Comparison of ENCODE assay signal across 8 mouse cellular contexts in the genomic region with DNA sequence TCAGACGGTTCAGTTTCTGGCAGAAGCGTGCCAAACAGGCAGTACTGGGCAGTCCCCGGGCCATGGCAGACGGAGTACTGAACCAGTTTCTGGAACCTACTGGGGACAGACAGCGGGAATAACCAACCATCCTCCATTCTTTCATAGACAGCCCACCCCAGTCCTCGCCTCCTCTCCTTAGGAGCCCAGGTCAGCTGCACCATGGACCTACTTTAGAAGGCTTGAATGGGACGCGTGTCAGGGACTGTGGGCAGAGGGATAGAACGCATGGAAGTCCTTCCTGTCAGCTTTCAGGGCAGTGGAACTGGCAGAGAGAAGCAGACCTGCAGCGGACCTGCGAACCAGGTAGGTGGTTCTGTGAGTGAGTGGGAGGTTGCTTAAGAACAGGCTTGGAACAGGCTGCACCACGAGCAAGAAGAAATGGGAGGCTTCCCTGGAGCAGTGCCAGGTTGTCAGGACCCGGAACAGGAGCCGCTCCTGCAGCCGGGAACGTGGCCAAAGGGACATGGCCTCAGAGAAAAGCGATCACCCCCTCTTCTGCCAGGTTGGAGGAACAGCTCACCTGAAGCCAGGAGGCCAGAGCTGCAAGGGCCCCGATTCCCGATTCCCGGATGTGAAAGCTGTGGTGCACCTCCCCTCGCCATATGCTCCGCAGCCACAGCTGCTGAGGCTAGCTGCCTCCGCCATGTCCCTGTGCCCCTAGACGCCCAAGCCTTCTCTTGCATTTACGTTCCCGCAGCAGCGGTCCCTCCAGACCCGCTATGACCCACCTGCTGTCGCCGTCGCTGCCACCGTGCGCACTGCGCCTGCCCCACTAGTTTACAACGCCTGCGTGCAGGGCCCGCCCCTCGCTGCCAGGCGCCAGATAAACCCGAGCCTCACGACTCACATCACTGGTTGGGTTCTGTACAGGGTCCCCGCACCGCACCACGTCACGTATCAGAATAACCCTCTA. TPM values are rescaled to one million over a fixed set of nuclear protein-coding genes. Genes with fewer than 3 reads are reported as not detected.
DNase-seq lines count a peak whose midpoint lies in the region; ATAC-seq and TF ChIP-seq lines count a peak whose summit lies in the region.

No protein-coding gene starts in this region.

- peak; percentile 55 for ATAC-seq in liver, postnatal 0 days
- peak; percentile 92 for ATAC-seq in neural tube, embryonic 15.5 days (ENCODE audit: low FRiP score)

- H3K9ac ChIP-seq in ES-E14 (ENCODE audit: insufficient read depth, low read depth, low read length, poor library complexity, severe bottlenecking): peak overlapping the region; percentile 66
- peak overlapping the region; percentile 55 for H3K9ac ChIP-seq in liver, postnatal 0 days (replicated peaks)
- H3K9ac ChIP-seq in neural tube, embryonic 15.5 days (replicated peaks): peak overlapping the region; percentile 74

- no peak for TF ChIP-seq EP300 in liver, postnatal 0 days (IDR thresholded peaks at IDR 0.05; ENCODE audit: low read depth)

- peaks cover 0 to 6% of the 10 kb centered on the region in 2 experiments; a peak in 1 of 4 replicates for H3K4me1 ChIP-seq in ES-E14 (ENCODE audit: control insufficient read depth in 2 of 2, insufficient read depth in 2 of 2, low read length in 2 of 2, poor library complexity in 1 of 2)
- H3K4me1 ChIP-seq in brown adipose tissue, adult 24 weeks (ENCODE audit: control insufficient read depth, insufficient read depth, insufficient read length, low read length): no peaks in the 10 kb centered on the region
- H3K4me1 ChIP-seq in forebrain, embryonic 10.5 days: peaks cover 17% of the 10 kb centered on the region
- peaks cover 11% of the 10 kb centered on the region for H3K4me1 ChIP-seq in liver, postnatal 0 days (ENCODE audit: insufficient read depth)
- H3K4me1 ChIP-seq in neural tube, embryonic 15.5 days: peaks cover 28% of the 10 kb centered on the region

- no peak for DNase-seq in ES-E14 (ENCODE audit: low read depth, low spot score)
- peak; percentile 17 for DNase-seq in forebrain, embryonic 10.5 days (ENCODE audit: extremely low spot score, low spot score)
- DNase-seq in heart, postnatal 10 days: peak; percentile 63 to 70
- DNase-seq in large intestine, adult 2 months (ENCODE audit: low read depth, low spot score): peak; percentile 66
- peak; percentile 71 for DNase-seq in liver, postnatal 0 days
- no peak for DNase-seq in B cell, adult 2 months

- H3K36me3 ChIP-seq in ES-E14 (ENCODE audit: control insufficient read depth, insufficient read depth, low read length, poor library complexity, severe bottlenecking): no peaks in the 10 kb centered on the region
- no peaks in the 10 kb centered on the region for H3K36me3 ChIP-seq in forebrain, embryonic 10.5 days (replicated peaks)
- H3K36me3 ChIP-seq in liver, postnatal 0 days (replicated peaks; ENCODE audit: insufficient read depth, low read length): no peaks in the 10 kb centered on the region
- peaks cover 10% of the 10 kb centered on the region for H3K36me3 ChIP-seq in neural tube, embryonic 15.5 days

- TF ChIP-seq CTCF in liver, postnatal 0 days (IDR thresholded peaks at IDR 0.05; ENCODE audit: low read depth): no peak

- peaks cover 59% of the 10 kb centered on the region for H3K27me3 ChIP-seq in forebrain, embryonic 10.5 days (ENCODE audit: poor library complexity, severe bottlenecking)
- peaks cover 12% of the 10 kb centered on the region; the same call in 1 of the 2 replicates for H3K27me3 ChIP-seq in liver, postnatal 0 days (ENCODE audit: insufficient read depth, low read length)
- peaks cover 24% of the 10 kb centered on the region for H3K27me3 ChIP-seq in neural tube, embryonic 15.5 days (replicated peaks)

- H3K9me3 ChIP-seq in ES-E14 (ENCODE audit: control insufficient read depth, insufficient read depth, low read depth, low read length): no peaks in the 10 kb centered on the region
- no peaks in the 10 kb centered on the region for H3K9me3 ChIP-seq in forebrain, embryonic 10.5 days
- H3K9me3 ChIP-seq in liver, postnatal 0 days (ENCODE audit: low read length): no peaks in the 10 kb centered on the region
- H3K9me3 ChIP-seq in neural tube, embryonic 15.5 days (replicated peaks): no peaks in the 10 kb centered on the region

- H3K4me3 ChIP-seq in ES-E14 (ENCODE audit: insufficient read depth in 1 of 2, low read depth in 1 of 2, low read length in 2 of 2, poor library complexity in 1 of 2, severe bottlenecking in 1 of 2): peak overlapping the region; percentile 74 to 75
- H3K4me3 ChIP-seq in brown adipose tissue, adult 24 weeks (ENCODE audit: insufficient read depth, low read depth, low read length): peak overlapping the region; percentile 61
- H3K4me3 ChIP-seq in forebrain, embryonic 10.5 days: peak overlapping the region; percentile 58
- H3K4me3 ChIP-seq in liver, postnatal 0 days (ENCODE audit: low read depth, low read length): peak overlapping the region; percentile 55
- peak overlapping the region; percentile 47 for H3K4me3 ChIP-seq in neural tube, embryonic 15.5 days (replicated peaks)

- WGBS in forebrain, embryonic 10.5 days: 14% methylated on average over 45 of the region's 45 CpGs
- WGBS in large intestine, adult 2 months: 13% methylated on average over 45 of the region's 45 CpGs
- 15% methylated on average over 45 of the region's 45 CpGs for WGBS in liver, postnatal 0 days (ENCODE audit: insufficient replicate concordance)
- WGBS in neural tube, embryonic 15.5 days: 14% methylated on average over 45 of the region's 45 CpGs

- H3K27ac ChIP-seq in ES-E14 (ENCODE audit: insufficient read depth, low read depth, low read length, poor library complexity, severe bottlenecking): no peak overlapping the region
- H3K27ac ChIP-seq in brown adipose tissue, adult 24 weeks (replicated peaks; ENCODE audit: low read depth, low read length): no peak overlapping the region
- H3K27ac ChIP-seq in forebrain, embryonic 10.5 days: peak overlapping the region; percentile 54
- H3K27ac ChIP-seq in liver, postnatal 0 days (ENCODE audit: low read depth): no peak overlapping the region
- H3K27ac ChIP-seq in neural tube, embryonic 15.5 days (replicated peaks): peak overlapping the region; percentile 69

- H3K4me2 ChIP-seq in liver, postnatal 0 days (ENCODE audit: low read depth, low read length): peak overlapping the region; percentile 87
- H3K4me2 ChIP-seq in neural tube, embryonic 15.5 days: peak overlapping the region; percentile 72

- intact Hi-C loops in heart, postnatal 10 days (cut with DNase I): no loop called here

- in situ Hi-C loops in ES-E14 (cut with MboI; ENCODE audit: low sequenced_read_pairs in 2 of 2, unreplicated experiment in 2 of 2): no loop called here

TF ChIP-seq in ES-E14, 5 proteins besides CTCF, POLR2A, EP300 and RAD21:
- TF ChIP-seq CHD2 (IDR thresholded peaks at IDR 0.05; ENCODE audit: low read depth, low read length): no peak
- no peak for TF ChIP-seq ZNF384 (IDR thresholded peaks at IDR 0.05; ENCODE audit: low read depth, low read length)

RNA-seq across cellular contexts. Expression of gene Slc7a4, which starts 6.9 kb away (rescaled TPM):
- 2.9 and 6.9 TPM in 2 replicates for total RNA-seq in ES-E14 (2012; rRNA removed)
- polyA plus RNA-seq in brown adipose tissue, adult 24 weeks (2012; ENCODE audit: insufficient read depth, insufficient read length, missing spikeins): 1.5 TPM in 1 of 2 replicates, not detected in the other
- polyA plus RNA-seq in forebrain, embryonic 10.5 days (2016; fragmentation: Nextera tagmentation; extraction: Ambion mirVana): 2.2 and 2.7 TPM in 2 replicates
- total RNA-seq in heart, postnatal 10 days (2021): 1 to 10 TPM; 2.4 to 3.9 TPM
- polyA plus RNA-seq in large intestine, adult 2 months (2012; rRNA removed): 21.3 and 21.6 TPM in 2 replicates
- 3.3 and 3.7 TPM in 2 replicates for polyA plus RNA-seq in liver, postnatal 0 days (2015; fragmentation: Nextera tagmentation; extraction: Ambion mirVana)
- 40.4 and 46.1 TPM in 2 replicates for polyA plus RNA-seq in neural tube, embryonic 15.5 days (2015; fragmentation: Nextera tagmentation; extraction: Ambion mirVana)

RNA-seq across cellular contexts. Expression of gene P2rx6, which starts 14.5 kb away (rescaled TPM):
- 0.09 and 0.42 TPM in 2 replicates for total RNA-seq in ES-E14 (2012; rRNA removed)
- polyA plus RNA-seq in brown adipose tissue, adult 24 weeks (2012; ENCODE audit: insufficient read depth, insufficient read length, missing spikeins): 4.6 and 7.6 TPM in 2 replicates
- 0.46 and 0.62 TPM in 2 replicates for polyA plus RNA-seq in forebrain, embryonic 10.5 days (2016; fragmentation: Nextera tagmentation; extraction: Ambion mirVana)
- total RNA-seq in heart, postnatal 10 days (2021): under 1 TPM; 0.45 to 0.69 TPM
- 2.4 and 2.6 TPM in 2 replicates for polyA plus RNA-seq in large intestine, adult 2 months (2012; rRNA removed)
- polyA plus RNA-seq in liver, postnatal 0 days (2015; fragmentation: Nextera tagmentation; extraction: Ambion mirVana): 0.14 and 0.18 TPM in 2 replicates
- 2.6 and 2.8 TPM in 2 replicates for polyA plus RNA-seq in neural tube, embryonic 15.5 days (2015; fragmentation: Nextera tagmentation; extraction: Ambion mirVana)

RNA-seq across cellular contexts. Expression of gene Lrrc74b, which starts 15.1 kb away (rescaled TPM):
- total RNA-seq in ES-E14 (2012; rRNA removed): 0.09 TPM in 1 of 2 replicates, not detected in the other
- 0.91 TPM in 1 of 2 replicates, not detected in the other for polyA plus RNA-seq in brown adipose tissue, adult 24 weeks (2012; ENCODE audit: insufficient read depth, insufficient read length, missing spikeins)
- 0.26 and 0.51 TPM in 2 replicates for polyA plus RNA-seq in forebrain, embryonic 10.5 days (2016; fragmentation: Nextera tagmentation; extraction: Ambion mirVana)
- under 1 TPM in 1 of 2 experiments, not detected in 1; 0.30 TPM for total RNA-seq in heart, postnatal 10 days (2021)
- 0.10 and 0.11 TPM in 2 replicates for polyA plus RNA-seq in large intestine, adult 2 months (2012; rRNA removed)
- 0.05 and 0.06 TPM in 2 replicates for polyA plus RNA-seq in liver, postnatal 0 days (2015; fragmentation: Nextera tagmentation; extraction: Ambion mirVana)
- polyA plus RNA-seq in neural tube, embryonic 15.5 days (2015; fragmentation: Nextera tagmentation; extraction: Ambion mirVana): 0.98 and 1.3 TPM in 2 replicates

RNA-seq across cellular contexts. Expression of gene Smpd4, which starts 43.0 kb away (rescaled TPM):
- total RNA-seq in ES-E14 (2012; rRNA removed): 123 and 130 TPM in 2 replicates
- polyA plus RNA-seq in brown adipose tissue, adult 24 weeks (2012; ENCODE audit: insufficient read depth, insufficient read length, missing spikeins): 10.9 and 20.6 TPM in 2 replicates
- polyA plus RNA-seq in forebrain, embryonic 10.5 days (2016; fragmentation: Nextera tagmentation; extraction: Ambion mirVana): 65.6 and 66.6 TPM in 2 replicates
- total RNA-seq in heart, postnatal 10 days (2021): 10 to 100 TPM; 29.8 to 31.9 TPM
- 33.0 and 47.3 TPM in 2 replicates for polyA plus RNA-seq in large intestine, adult 2 months (2012; rRNA removed)
- polyA plus RNA-seq in liver, postnatal 0 days (2015; fragmentation: Nextera tagmentation; extraction: Ambion mirVana): 6.4 and 7.3 TPM in 2 replicates
- polyA plus RNA-seq in neural tube, embryonic 15.5 days (2015; fragmentation: Nextera tagmentation; extraction: Ambion mirVana): 25.8 and 28.8 TPM in 2 replicates

RNA-seq across cellular contexts. Expression of gene Thap7, which starts 45.2 kb away (rescaled TPM):
- total RNA-seq in ES-E14 (2012; rRNA removed): 24.4 and 32.9 TPM in 2 replicates
- polyA plus RNA-seq in brown adipose tissue, adult 24 weeks (2012; ENCODE audit: insufficient read depth, insufficient read length, missing spikeins): 19.5 and 21.9 TPM in 2 replicates
- 51.7 and 53.4 TPM in 2 replicates for polyA plus RNA-seq in forebrain, embryonic 10.5 days (2016; fragmentation: Nextera tagmentation; extraction: Ambion mirVana)
- 10 to 100 TPM; 17.8 to 20.0 TPM for total RNA-seq in heart, postnatal 10 days (2021)
- polyA plus RNA-seq in large intestine, adult 2 months (2012; rRNA removed): 67.3 and 70.7 TPM in 2 replicates
- 21.3 and 24.4 TPM in 2 replicates for polyA plus RNA-seq in liver, postnatal 0 days (2015; fragmentation: Nextera tagmentation; extraction: Ambion mirVana)
- polyA plus RNA-seq in neural tube, embryonic 15.5 days (2015; fragmentation: Nextera tagmentation; extraction: Ambion mirVana): 58.1 and 60.8 TPM in 2 replicates

Comparison
In these comparisons a context has a peak if more than half of its experiments do, and no peak if none do; other contexts are left out.
1. DNase-seq: peak in forebrain, embryonic 10.5 days (single experiment), heart, postnatal 10 days (2 of 2), large intestine, adult 2 months (single experiment) and liver, postnatal 0 days (single experiment); none in ES-E14 (single experiment) and B cell, adult 2 months (0 of 2).
2. H3K27ac ChIP-seq: peak in forebrain, embryonic 10.5 days (single experiment) and neural tube, embryonic 15.5 days (single experiment); none in ES-E14 (single experiment), brown adipose tissue, adult 24 weeks (single experiment) and liver, postnatal 0 days (single experiment).
3. Peak in every context shown above with its lines, with median percentiles within 50 percentile points of each other: H3K4me3 ChIP-seq and H3K9ac ChIP-seq.